Mouse (Mus musculus) midbrain, embryonic 16.5 days (tissue): ENCODE data around the gene Fam118b. TPM values are rescaled to one million over a fixed set of nuclear protein-coding genes. Genes with fewer than 3 reads are reported as not detected.

Source experiments
- ATAC-seq: fragments of 200-750 bp; cut with Nextera tagmentation; 2 replicates; pipeline ENCODE4 v1.8.0; 2017; ENCODE audit warnings: moderate TSS enrichment
- H3K27ac ChIP-seq: fragments of 300-500 bp; sonication (generic); 2 replicates; pipeline ENCODE4 v1.5.1; 2014; ENCODE audit warnings: mild to moderate bottlenecking, low read length, mixed read lengths
- H3K27me3 ChIP-seq: fragments of 300-500 bp; sonication (generic); 2 replicates; pipeline ENCODE4 v1.6.1; 2014; ENCODE audit warnings: low read depth, low read length, mixed read lengths; ENCODE audit not compliant: control insufficient read depth, insufficient read depth
- H3K36me3 ChIP-seq: fragments of 300-500 bp; sonication (generic); 2 replicates; pipeline ENCODE4 v1.6.1; 2014; ENCODE audit warnings: mild to moderate bottlenecking, low read length, moderate library complexity, mixed read lengths; ENCODE audit not compliant: control insufficient read depth, insufficient read depth
- H3K4me1 ChIP-seq: fragments of 300-500 bp; sonication (generic); 2 replicates; pipeline ENCODE4 v1.6.1; 2014; ENCODE audit warnings: mild to moderate bottlenecking, low read length, mixed read lengths; ENCODE audit not compliant: control insufficient read depth, insufficient read depth
- H3K4me2 ChIP-seq: fragments of 300-500 bp; sonication (generic); 2 replicates; pipeline ENCODE4 v1.6.1; 2014; ENCODE audit warnings: mild to moderate bottlenecking, low read length, mixed read lengths
- H3K4me3 ChIP-seq: fragments of 300-500 bp; sonication (generic); 2 replicates; pipeline ENCODE4 v1.5.1; 2014; ENCODE audit warnings: low read depth, mild to moderate bottlenecking, low read length, moderate library complexity, mixed read lengths
- H3K9ac ChIP-seq: fragments of 300-500 bp; sonication (generic); 2 replicates; pipeline ENCODE4 v1.6.1; 2014; ENCODE audit warnings: low read depth, low read length, mixed read lengths
- H3K9me3 ChIP-seq: fragments of 300-500 bp; sonication (generic); replicated peaks from 2 replicates; pipeline ENCODE4 v1.6.1; 2014; ENCODE audit warnings: mild to moderate bottlenecking, low read length, mixed read lengths; ENCODE audit not compliant: control insufficient read depth, poor library complexity, severe bottlenecking
- WGBS: fragments of 180-500 bp; shearing (Covaris S2); extraction: QIAGEN DNeasy Blood & Tissue Kit; methylation state at CpG from one replicate; pipeline ENCODE4 v1.1.7; 2014; 5-methylcytosine and 5-hydroxymethylcytosine counted together
- polyA plus RNA-seq: library from polyadenylated mRNA; unstranded; fragments of >200 nt; fragmentation: Nextera tagmentation; extraction: Ambion mirVana; gene quantifications from 2 replicates; pipeline ENCODE4 v1.2.1, GENCODE M21; 2015

Fam118b gene
- 59.1 and 60.7 TPM in 2 replicates for polyA plus RNA-seq

- H3K27ac ChIP-seq: peak within 1 kb of the TSS; percentile 88
- H3K4me2 ChIP-seq: peak within 1 kb of the TSS; percentile 85
- peaks cover 1% of the 10 kb centered on the region; the same call in 1 of the 2 replicates for H3K36me3 ChIP-seq
- peak; percentile 96 for ATAC-seq
- peak within 1 kb of the TSS; percentile 68 for H3K4me3 ChIP-seq
- H3K4me1 ChIP-seq: peaks cover 21% of the 10 kb centered on the region
- H3K9ac ChIP-seq: peak within 1 kb of the TSS; percentile 81
- H3K27me3 ChIP-seq: no peaks in the 10 kb centered on the region
- no peaks in the 10 kb centered on the region for H3K9me3 ChIP-seq
- under 1% methylated on average over 53 of the region's 62 CpGs for WGBS
Observed at GRCm38 (mm10) chr9:35267146-35267975, at the start of gene Fam118b, which contains the start of gene Rpusd4. Gene Fam118b, minus strand, starts transcription at chr9:35267805. Gene Rpusd4, plus strand, starts transcription at chr9:35267865.

GRCm38 (mm10) chr9:35316771-35317211 is 49.2 kb upstream of the Fam118b start:
- peaks cover 2% of the 10 kb centered on the region; the same call in 1 of the 2 replicates for H3K4me1 ChIP-seq
- no peak overlapping the region for H3K9ac ChIP-seq
- H3K27ac ChIP-seq: no peak overlapping the region
- H3K36me3 ChIP-seq: no peaks in the 10 kb centered on the region
- H3K4me2 ChIP-seq: no peak overlapping the region
- no peak overlapping the region for H3K4me3 ChIP-seq
- no peaks in the 10 kb centered on the region for H3K9me3 ChIP-seq
- no peaks in the 10 kb centered on the region; the same call in 1 of the 2 replicates for H3K27me3 ChIP-seq
- no peak for ATAC-seq
- 66% methylated on average over 3 of the region's 3 CpGs for WGBS

- Histone ChIP-seq H3K9ac (no peak overlapping the region), H3K27me3 (no peaks in the 10 kb centered on the region; the same call in 1 of the 2 replicates), H3K27ac (no peak overlapping the region), H3K4me1 (peaks cover 2% of the 10 kb centered on the region; the same call in 1 of the 2 replicates), H3K36me3 (no peaks in the 10 kb centered on the region), H3K4me2 (no peak overlapping the region), H3K9me3 (no peaks in the 10 kb centered on the region), H3K4me3 (no peak overlapping the region)
- ATAC-seq: no peak
- WGBS: 25% methylated on average over 1 of the region's 1 CpGs
Observed at GRCm38 (mm10) chr9:35314254-35314653, 46.6 kb upstream of the Fam118b start.

GRCm38 (mm10) chr9:35313601-35314000 is 46.0 kb upstream of the Fam118b start:
- H3K9me3 ChIP-seq: no peaks in the 10 kb centered on the region
- WGBS: 27% methylated on average over 4 of the region's 4 CpGs
- H3K4me3 ChIP-seq: no peak overlapping the region
- H3K9ac ChIP-seq: no peak overlapping the region
- no peaks in the 10 kb centered on the region; the same call in 1 of the 2 replicates for H3K27me3 ChIP-seq
- no peak for ATAC-seq
- H3K36me3 ChIP-seq: no peaks in the 10 kb centered on the region
- peaks cover under 1% of the 10 kb centered on the region; the same call in 1 of the 2 replicates for H3K4me1 ChIP-seq
- no peak overlapping the region for H3K4me2 ChIP-seq
- H3K27ac ChIP-seq: no peak overlapping the region

- no peaks in the 10 kb centered on the region for H3K36me3 ChIP-seq
- 65% methylated on average over 3 of the region's 3 CpGs for WGBS
- no peak for ATAC-seq
- H3K27ac ChIP-seq: no peak overlapping the region
- H3K27me3 ChIP-seq: no peaks in the 10 kb centered on the region
- no peak overlapping the region for H3K4me3 ChIP-seq
- no peak overlapping the region for H3K4me2 ChIP-seq
- H3K9me3 ChIP-seq: no peaks in the 10 kb centered on the region
- H3K9ac ChIP-seq: no peak overlapping the region
- H3K4me1 ChIP-seq: no peaks in the 10 kb centered on the region
Observed at GRCm38 (mm10) chr9:35312516-35312915, 44.9 kb upstream of the Fam118b start.

GRCm38 (mm10) chr9:35310377-35310776 is 42.8 kb upstream of the Fam118b start:
- no peaks in the 10 kb centered on the region for H3K27me3 ChIP-seq
- H3K4me2 ChIP-seq: no peak overlapping the region
- H3K9me3 ChIP-seq: no peaks in the 10 kb centered on the region
- 89% methylated on average over 6 of the region's 6 CpGs for WGBS
- no peak overlapping the region for H3K4me3 ChIP-seq
- no peak for ATAC-seq
- no peak overlapping the region for H3K27ac ChIP-seq
- no peaks in the 10 kb centered on the region for H3K36me3 ChIP-seq
- no peak overlapping the region for H3K9ac ChIP-seq
- no peaks in the 10 kb centered on the region for H3K4me1 ChIP-seq

- Histone ChIP-seq H3K27me3 (no peaks in the 10 kb centered on the region), H3K4me2 (no peak overlapping the region), H3K4me1 (no peaks in the 10 kb centered on the region), H3K9me3 (no peaks in the 10 kb centered on the region), H3K9ac (no peak overlapping the region), H3K36me3 (no peaks in the 10 kb centered on the region), H3K27ac (no peak overlapping the region), H3K4me3 (no peak overlapping the region)
- no peak for ATAC-seq
- 85% methylated on average over 7 of the region's 7 CpGs for WGBS
Observed at GRCm38 (mm10) chr9:35307461-35307860, 39.9 kb upstream of the Fam118b start.

GRCm38 (mm10) chr9:35302172-35302571 is 34.6 kb upstream of the Fam118b start:
- no peak overlapping the region for H3K9ac ChIP-seq
- no peak overlapping the region for H3K4me2 ChIP-seq
- H3K27ac ChIP-seq: no peak overlapping the region
- H3K4me3 ChIP-seq: no peak overlapping the region
- H3K27me3 ChIP-seq: no peaks in the 10 kb centered on the region
- H3K9me3 ChIP-seq: no peaks in the 10 kb centered on the region
- ATAC-seq: no peak
- H3K36me3 ChIP-seq: no peaks in the 10 kb centered on the region
- no peaks in the 10 kb centered on the region for H3K4me1 ChIP-seq
- 89% methylated on average over 3 of the region's 3 CpGs for WGBS

GRCm38 (mm10) chr9:35297791-35298190 is 30.2 kb upstream of the Fam118b start:
- Histone ChIP-seq H3K4me3 (no peak overlapping the region), H3K27me3 (no peaks in the 10 kb centered on the region), H3K9ac (no peak overlapping the region), H3K36me3 (no peaks in the 10 kb centered on the region), H3K4me1 (no peaks in the 10 kb centered on the region), H3K9me3 (peaks cover 3% of the 10 kb centered on the region; the same call in 1 of the 2 replicates), H3K4me2 (no peak overlapping the region), H3K27ac (no peak overlapping the region)
- ATAC-seq: no peak
